Mouse (Mus musculus) midbrain, embryonic 12.5 days (tissue): Measurements from ENCODE around the gene Ppp1r3c. TPM values are rescaled to one million over a fixed set of nuclear protein-coding genes. Genes with fewer than 3 reads are reported as not detected.

ENCODE experiments used
- ATAC-seq: fragments of 200-750 bp; cut with Nextera tagmentation; 2 replicates; pipeline ENCODE4 v1.8.0; 2017; ENCODE audit warnings: low read depth, moderate TSS enrichment, moderate library complexity; ENCODE audit not compliant: low FRiP score
- H3K27ac ChIP-seq: fragments of 300-500 bp; sonication (generic); replicated peaks from 2 replicates; pipeline ENCODE4 v1.5.1; 2016; ENCODE audit warnings: mild to moderate bottlenecking
- H3K27me3 ChIP-seq: fragments of 300-500 bp; sonication (generic); 2 replicates; pipeline ENCODE4 v1.6.1; 2016; ENCODE audit warnings: mild to moderate bottlenecking
- H3K36me3 ChIP-seq: fragments of 300-500 bp; sonication (generic); 2 replicates; pipeline ENCODE4 v1.6.1; 2016
- H3K4me1 ChIP-seq: fragments of 300-500 bp; sonication (generic); 2 replicates; pipeline ENCODE4 v1.6.1; 2016
- H3K4me2 ChIP-seq: fragments of 300-500 bp; sonication (generic); replicated peaks from 2 replicates; pipeline ENCODE4 v1.6.1; 2016; ENCODE audit warnings: mild to moderate bottlenecking, moderate library complexity
- H3K4me3 ChIP-seq: fragments of 300-500 bp; sonication (generic); 2 replicates; pipeline ENCODE4 v1.5.1; 2016; ENCODE audit warnings: mild to moderate bottlenecking
- H3K9ac ChIP-seq: fragments of 300-500 bp; sonication (generic); replicated peaks from 2 replicates; pipeline ENCODE4 v1.6.1; 2016; ENCODE audit warnings: mild to moderate bottlenecking, moderate library complexity
- H3K9me3 ChIP-seq: fragments of 300-500 bp; sonication (generic); 2 replicates; pipeline ENCODE4 v1.6.1; 2016; ENCODE audit warnings: mild to moderate bottlenecking
- WGBS: fragments of 180-500 bp; shearing (Covaris S2); methylation state at CpG from one replicate; pipeline ENCODE4 v1.1.7; 2016; 5-methylcytosine and 5-hydroxymethylcytosine counted together
- polyA plus RNA-seq: library from polyadenylated mRNA; unstranded; fragments of >200 nt; fragmentation: Nextera tagmentation; extraction: Ambion mirVana; gene quantifications from 2 replicates; pipeline ENCODE4 v1.2.1, GENCODE M21; 2016

Ppp1r3c gene
- 2.0 and 2.4 TPM in 2 replicates for polyA plus RNA-seq

- peak within 1 kb of the TSS; percentile 64 for H3K4me2 ChIP-seq
- WGBS = 0% methylated on average over 33 of the region's 33 CpGs
- no peaks in the 10 kb centered on the region for H3K36me3 ChIP-seq
- H3K9ac ChIP-seq = peak within 1 kb of the TSS; percentile 59
- H3K4me1 ChIP-seq = peaks cover 6% of the 10 kb centered on the region; the same call in 1 of the 2 replicates
- ATAC-seq = peak; percentile 100
- H3K9me3 ChIP-seq = no peaks in the 10 kb centered on the region
- no peaks in the 10 kb centered on the region; the same call in 1 of the 2 replicates for H3K27me3 ChIP-seq
- peak within 1 kb of the TSS; percentile 55 for H3K27ac ChIP-seq
- peak within 1 kb of the TSS; percentile 52 for H3K4me3 ChIP-seq
Observed at GRCm38 (mm10) chr19:36736537-36736936, at the start of gene Ppp1r3c. TSS of gene Ppp1r3c (minus strand) at chr19:36736653.

DNA sequence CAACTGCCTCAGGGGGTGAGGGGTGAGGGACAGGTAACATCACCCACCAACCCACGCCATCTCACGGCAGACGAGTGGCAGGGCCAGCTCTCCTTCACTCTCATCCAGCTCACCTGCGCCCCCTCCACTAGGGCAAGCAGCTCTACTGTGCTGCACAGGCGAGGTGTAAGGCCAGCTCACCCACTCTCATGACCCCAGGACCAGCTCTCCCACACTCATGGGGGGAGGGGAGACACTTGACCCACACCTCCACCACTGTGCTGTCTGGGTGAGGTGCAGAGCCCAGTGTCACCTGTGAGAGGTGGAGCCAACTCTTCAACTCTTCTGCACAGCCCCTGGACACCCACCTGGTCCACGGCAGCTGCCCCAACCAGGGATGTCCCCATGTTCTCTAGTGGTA is 46.7 kb upstream of the Ppp1r3c start:
- Histone ChIP-seq H3K27ac (no peak overlapping the region), H3K27me3 (no peaks in the 10 kb centered on the region), H3K9ac (no peak overlapping the region), H3K9me3 (no peaks in the 10 kb centered on the region), H3K4me1 (no peaks in the 10 kb centered on the region), H3K36me3 (no peaks in the 10 kb centered on the region), H3K4me3 (no peak overlapping the region), H3K4me2 (no peak overlapping the region)
- no peak for ATAC-seq
- WGBS = 79% methylated on average over 6 of the region's 6 CpGs

DNA sequence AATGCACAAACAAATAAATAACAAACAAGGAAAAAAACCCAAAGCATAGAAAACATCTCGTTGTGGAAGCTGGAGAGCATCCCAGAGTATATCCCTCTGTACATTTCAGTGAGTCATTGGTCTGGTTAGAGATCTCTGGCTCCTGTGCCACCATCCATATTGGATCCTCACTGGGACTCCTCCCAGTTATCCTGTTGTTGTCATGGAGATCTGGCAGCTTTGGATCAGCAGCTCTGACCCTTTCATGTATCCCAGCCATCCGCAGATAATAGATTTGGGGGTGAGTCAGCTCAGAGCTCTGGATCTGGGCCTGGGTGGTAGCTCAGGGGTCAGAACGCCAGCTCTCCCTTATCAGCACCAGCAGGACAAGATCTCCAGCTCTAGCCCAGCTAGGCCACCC is 46.1 kb upstream of the Ppp1r3c start:
- H3K9me3 ChIP-seq = no peaks in the 10 kb centered on the region
- no peak for ATAC-seq
- H3K27ac ChIP-seq = no peak overlapping the region
- H3K4me1 ChIP-seq = no peaks in the 10 kb centered on the region
- no peaks in the 10 kb centered on the region for H3K27me3 ChIP-seq
- H3K36me3 ChIP-seq = no peaks in the 10 kb centered on the region
- no peak overlapping the region for H3K4me2 ChIP-seq
- no peak overlapping the region for H3K9ac ChIP-seq
- WGBS = 52% methylated on average over 3 of the region's 3 CpGs
- H3K4me3 ChIP-seq = no peak overlapping the region

GRCm38 (mm10) chr19:36781996-36782395 is 45.5 kb upstream of the Ppp1r3c start:
- 95% methylated on average over 3 of the region's 3 CpGs for WGBS

GRCm38 (mm10) chr19:36780375-36780774 is 43.9 kb upstream of the Ppp1r3c start:
- ATAC-seq = no peak

More at GRCm38 (mm10) chr19:36781996-36782395, 45.5 kb upstream of the Ppp1r3c start:
- Histone ChIP-seq H3K4me3 (no peak overlapping the region), H3K4me2 (no peak overlapping the region), H3K4me1 (no peaks in the 10 kb centered on the region), H3K27ac (no peak overlapping the region), H3K9ac (no peak overlapping the region), H3K36me3 (no peaks in the 10 kb centered on the region), H3K9me3 (no peaks in the 10 kb centered on the region), H3K27me3 (no peaks in the 10 kb centered on the region)
- ATAC-seq = no peak

DNA sequence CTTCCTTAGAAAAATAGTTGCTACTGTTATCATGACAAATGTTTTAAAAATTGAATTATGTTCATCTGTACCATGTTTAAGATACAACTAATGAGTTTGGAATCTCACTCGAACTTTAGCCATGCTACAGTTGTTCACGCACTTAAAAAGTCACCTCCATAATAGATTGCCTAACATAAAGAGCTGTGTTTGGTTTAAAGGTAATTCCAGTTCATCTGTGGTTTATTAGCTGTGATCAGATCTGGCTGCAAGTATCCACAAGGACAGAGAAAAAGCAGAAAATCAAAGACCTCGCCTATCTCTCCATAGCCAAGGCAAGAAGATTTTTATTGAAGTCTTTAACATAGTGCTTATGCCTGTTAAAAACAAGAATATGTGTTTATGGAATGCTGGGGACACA is 43.3 kb upstream of the Ppp1r3c start:
- H3K4me1 ChIP-seq = no peaks in the 10 kb centered on the region
- H3K27ac ChIP-seq = no peak overlapping the region
- H3K4me3 ChIP-seq = no peak overlapping the region
- WGBS = 91% methylated on average over 3 of the region's 3 CpGs
- H3K36me3 ChIP-seq = no peaks in the 10 kb centered on the region
- H3K9ac ChIP-seq = no peak overlapping the region
- H3K9me3 ChIP-seq = no peaks in the 10 kb centered on the region
- no peak for ATAC-seq
- no peaks in the 10 kb centered on the region for H3K27me3 ChIP-seq
- no peak overlapping the region for H3K4me2 ChIP-seq

More at GRCm38 (mm10) chr19:36780375-36780774, 43.9 kb upstream of the Ppp1r3c start:
- H3K4me1 ChIP-seq = no peaks in the 10 kb centered on the region
- WGBS = 85% methylated on average over 1 of the region's 1 CpGs
- H3K36me3 ChIP-seq = no peaks in the 10 kb centered on the region
- no peaks in the 10 kb centered on the region for H3K27me3 ChIP-seq
- no peak overlapping the region for H3K4me2 ChIP-seq
- no peak overlapping the region for H3K4me3 ChIP-seq
- H3K9ac ChIP-seq = no peak overlapping the region
- H3K9me3 ChIP-seq = no peaks in the 10 kb centered on the region
- no peak overlapping the region for H3K27ac ChIP-seq

- 94% methylated on average over 8 of the region's 8 CpGs for WGBS
Observed at GRCm38 (mm10) chr19:36775531-36775930, 39.1 kb upstream of the Ppp1r3c start.

GRCm38 (mm10) chr19:36773716-36774459 is 37.4 kb upstream of the Ppp1r3c start:
- no peak overlapping the region for H3K4me2 ChIP-seq
- H3K9ac ChIP-seq = no peak overlapping the region
- no peaks in the 10 kb centered on the region for H3K9me3 ChIP-seq
- H3K4me1 ChIP-seq = no peaks in the 10 kb centered on the region
- H3K27ac ChIP-seq = no peak overlapping the region
- H3K27me3 ChIP-seq = no peaks in the 10 kb centered on the region
- no peak overlapping the region for H3K4me3 ChIP-seq
- ATAC-seq = no peak
- 91% methylated on average over 8 of the region's 8 CpGs for WGBS
- H3K36me3 ChIP-seq = no peaks in the 10 kb centered on the region

More at GRCm38 (mm10) chr19:36775531-36775930, 39.1 kb upstream of the Ppp1r3c start:
- Histone ChIP-seq H3K27me3 (no peaks in the 10 kb centered on the region), H3K4me3 (no peak overlapping the region), H3K36me3 (no peaks in the 10 kb centered on the region), H3K27ac (no peak overlapping the region), H3K4me1 (no peaks in the 10 kb centered on the region), H3K9me3 (no peaks in the 10 kb centered on the region), H3K9ac (no peak overlapping the region), H3K4me2 (no peak overlapping the region)
- ATAC-seq = no peak

- no peaks in the 10 kb centered on the region for H3K27me3 ChIP-seq
- no peak overlapping the region for H3K27ac ChIP-seq
- no peaks in the 10 kb centered on the region for H3K4me1 ChIP-seq
- no peak for ATAC-seq
- H3K4me2 ChIP-seq = no peak overlapping the region
- 87% methylated on average over 8 of the region's 8 CpGs for WGBS
- no peak overlapping the region for H3K4me3 ChIP-seq
- H3K36me3 ChIP-seq = no peaks in the 10 kb centered on the region
- H3K9ac ChIP-seq = no peak overlapping the region
- H3K9me3 ChIP-seq = no peaks in the 10 kb centered on the region
Observed at GRCm38 (mm10) chr19:36768084-36768483, 31.6 kb upstream of the Ppp1r3c start.

- Histone ChIP-seq H3K27ac (no peak overlapping the region), H3K9me3 (no peaks in the 10 kb centered on the region), H3K4me2 (no peak overlapping the region), H3K27me3 (no peaks in the 10 kb centered on the region), H3K4me1 (no peaks in the 10 kb centered on the region), H3K36me3 (no peaks in the 10 kb centered on the region), H3K9ac (no peak overlapping the region), H3K4me3 (no peak overlapping the region)
- no peak for ATAC-seq
- 87% methylated on average over 5 of the region's 5 CpGs for WGBS
Observed at GRCm38 (mm10) chr19:36764451-36764850, 28.0 kb upstream of the Ppp1r3c start.

DNA sequence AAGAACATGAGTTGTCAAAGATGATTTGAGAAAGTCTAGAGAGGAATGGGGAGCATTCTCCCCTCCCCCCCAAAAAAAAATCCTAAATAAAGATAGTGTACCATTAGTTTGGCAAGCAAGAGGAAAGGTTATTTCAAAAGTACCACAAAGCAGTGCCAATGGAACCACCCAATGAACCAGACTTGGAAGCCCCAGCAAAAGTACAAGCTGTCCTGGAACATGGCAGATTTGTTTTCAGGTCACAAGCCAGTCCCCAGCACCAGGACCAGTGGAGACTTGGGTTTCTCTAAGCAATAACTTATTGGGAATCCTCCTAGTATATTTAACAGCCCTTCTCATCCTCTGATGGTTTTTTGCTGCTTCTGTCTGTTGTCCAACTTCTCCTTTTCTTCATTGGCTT is 12.5 kb upstream of the Ppp1r3c start:
- Histone ChIP-seq H3K4me3 (no peak overlapping the region), H3K9me3 (no peaks in the 10 kb centered on the region), H3K27ac (no peak overlapping the region), H3K4me1 (no peaks in the 10 kb centered on the region), H3K36me3 (no peaks in the 10 kb centered on the region), H3K9ac (no peak overlapping the region), H3K4me2 (no peak overlapping the region), H3K27me3 (no peaks in the 10 kb centered on the region)
- no peak for ATAC-seq

GRCm38 (mm10) chr19:36742331-36742730 is 5.9 kb upstream of the Ppp1r3c start:
- Histone ChIP-seq H3K9ac (no peak overlapping the region), H3K27ac (no peak overlapping the region), H3K27me3 (no peaks in the 10 kb centered on the region; the same call in 1 of the 2 replicates), H3K4me3 (no peak overlapping the region), H3K9me3 (no peaks in the 10 kb centered on the region), H3K4me1 (no peaks in the 10 kb centered on the region), H3K4me2 (no peak overlapping the region), H3K36me3 (no peaks in the 10 kb centered on the region)
- no peak for ATAC-seq
